Mouse (Mus musculus) urinary bladder, adult 2 months (tissue): ENCODE measurements around the gene Irf3. TPM values are rescaled to one million over a fixed set of nuclear protein-coding genes. Genes with fewer than 3 reads are reported as not detected.

Experiments used
- DNase-seq: peaks from one replicate; pipeline ENCODE4 v3.0.0; 2022; ENCODE audit warnings: low spot score
- polyA plus RNA-seq: library from polyadenylated mRNA; depleted of rRNA; stranded (reverse); fragments of >200 nt; gene quantifications from 2 replicates; pipeline ENCODE4 v1.2.3, GENCODE M21; 2012; rRNA removed

The Irf3 gene
- 133 and 171 TPM in 2 replicates for polyA plus RNA-seq

GRCm38 (mm10) chr7:44997231-44997939 lies at the start of gene Irf3:
TSS of gene Irf3 (plus strand) at chr7:44997648.
- peak; percentile 86 for DNase-seq

GRCm38 (mm10) chr7:44949922-44950321 lies 47.5 kb upstream of the Irf3 start:
- DNase-seq, result no peak

GRCm38 (mm10) chr7:44951960-44952359 lies 45.5 kb upstream of the Irf3 start:
- DNase-seq, result no peak

- peak; percentile 70 for DNase-seq
Observed at GRCm38 (mm10) chr7:44952611-44953306, 44.7 kb upstream of the Irf3 start.

GRCm38 (mm10) chr7:44953561-44953960 lies 43.9 kb upstream of the Irf3 start:
- DNase-seq, result no peak

GRCm38 (mm10) chr7:44954091-44954885 lies 43.2 kb upstream of the Irf3 start:
- no peak for DNase-seq

GRCm38 (mm10) chr7:44955628-44956027 lies 41.8 kb upstream of the Irf3 start:
- no peak for DNase-seq

GRCm38 (mm10) chr7:44956266-44956665 lies 41.2 kb upstream of the Irf3 start:
- DNase-seq, result no peak

- peak; percentile 34 for DNase-seq
Observed at GRCm38 (mm10) chr7:44957183-44957835, 40.1 kb upstream of the Irf3 start.

- no peak for DNase-seq
Observed at GRCm38 (mm10) chr7:44958208-44958607, 39.2 kb upstream of the Irf3 start.

- no peak for DNase-seq
Observed at GRCm38 (mm10) chr7:44959281-44959680, 38.2 kb upstream of the Irf3 start.

- DNase-seq, result no peak
Observed at GRCm38 (mm10) chr7:44959874-44960511, 37.5 kb upstream of the Irf3 start.

GRCm38 (mm10) chr7:44960512-44960910 lies 36.9 kb upstream of the Irf3 start:
- no peak for DNase-seq

- no peak for DNase-seq
Observed at GRCm38 (mm10) chr7:44962337-44962736, 35.1 kb upstream of the Irf3 start.

- DNase-seq, result no peak
Observed at GRCm38 (mm10) chr7:44962831-44963230, 34.6 kb upstream of the Irf3 start.

- DNase-seq, result no peak
Observed at GRCm38 (mm10) chr7:44964990-44965389, 32.5 kb upstream of the Irf3 start.

GRCm38 (mm10) chr7:44965975-44966374 lies 31.5 kb upstream of the Irf3 start:
- no peak for DNase-seq

GRCm38 (mm10) chr7:44966638-44967037 lies 30.8 kb upstream of the Irf3 start:
- no peak for DNase-seq

- DNase-seq, result peak; percentile 61
Observed at GRCm38 (mm10) chr7:44970231-44970691, 27.2 kb upstream of the Irf3 start.

GRCm38 (mm10) chr7:44971142-44971541 lies 26.3 kb upstream of the Irf3 start:
- DNase-seq, result no peak

GRCm38 (mm10) chr7:44973415-44974130 lies 23.9 kb upstream of the Irf3 start:
- DNase-seq, result no peak
